In genomic region chr5:115516081-115516907, GRCm38 (mm10) we compare ENCODE assay signal across 9 mouse cellular contexts. TPM values are rescaled to one million over a fixed set of nuclear protein-coding genes. Genes with fewer than 3 reads are reported as not detected.
DNase-seq lines count a peak whose midpoint lies in the region; ATAC-seq lines count a peak whose summit lies in the region.
"Had no signal": no experiment of that assay in that cellular context is flagged by ENCODE, and none has a peak within 500 bp of the region (broad histone marks: within the 10 kb centered on the region; RNA-seq: fewer than 3 reads in every experiment).

No protein-coding gene starts in this region.

- 0 out of 2 replicates have a peak overlapping the region, but pooled peaks have one; percentile 18 for H3K27ac ChIP-seq in hindbrain, embryonic 13.5 days
- no peak overlapping the region for H3K27ac ChIP-seq in hindbrain, embryonic 12.5 days
- H3K27ac ChIP-seq in intestine, embryonic 14.5 days (ENCODE audit: low read depth): peak overlapping the region; percentile 54
- peak overlapping the region; percentile 99 for H3K27ac ChIP-seq in lung, embryonic 16.5 days (ENCODE audit: low read length)

- no peak for ATAC-seq in hindbrain, embryonic 13.5 days (ENCODE audit: low FRiP score)
- no peak for ATAC-seq in hindbrain, embryonic 12.5 days (ENCODE audit: low FRiP score)
- ATAC-seq in intestine, embryonic 14.5 days (replicated peaks; ENCODE audit: low FRiP score, low TSS enrichment, low read depth): no peak
- ATAC-seq in lung, embryonic 16.5 days (ENCODE audit: low read depth): peak; percentile 47

- peak; percentile 51 for DNase-seq in adrenal gland, postnatal 14 days
- DNase-seq in intestine, embryonic 14.5 days (ENCODE audit: low spot score): no peak
- peak; percentile 44 for DNase-seq in yolk sac, embryonic 10.5 days (ENCODE audit: low spot score)
- DNase-seq in cerebellum, postnatal 14 days: no peak
- DNase-seq in urinary bladder, postnatal 36 days (ENCODE audit: low spot score in 2 of 2): no peak

- H3K9ac ChIP-seq in hindbrain, embryonic 13.5 days: no peak overlapping the region
- no peak overlapping the region for H3K9ac ChIP-seq in hindbrain, embryonic 12.5 days
- H3K9ac ChIP-seq in intestine, embryonic 14.5 days (ENCODE audit: low read length): no peak overlapping the region
- no peak overlapping the region for H3K9ac ChIP-seq in lung, embryonic 16.5 days (ENCODE audit: low read length)

- peaks cover 18% of the 10 kb centered on the region for H3K4me1 ChIP-seq in hindbrain, embryonic 13.5 days (replicated peaks)
- H3K4me1 ChIP-seq in hindbrain, embryonic 12.5 days: peaks cover 17% of the 10 kb centered on the region
- H3K4me1 ChIP-seq in intestine, embryonic 14.5 days (replicated peaks; ENCODE audit: control insufficient read depth, insufficient read depth, low read length): peaks cover 29% of the 10 kb centered on the region
- peaks cover 34% of the 10 kb centered on the region for H3K4me1 ChIP-seq in lung, embryonic 16.5 days (replicated peaks; ENCODE audit: control insufficient read depth, insufficient read depth, low read length)

- peaks cover 13% of the 10 kb centered on the region for H3K36me3 ChIP-seq in hindbrain, embryonic 13.5 days
- no peaks in the 10 kb centered on the region for H3K36me3 ChIP-seq in hindbrain, embryonic 12.5 days
- no peaks in the 10 kb centered on the region for H3K36me3 ChIP-seq in intestine, embryonic 14.5 days (ENCODE audit: control insufficient read depth, insufficient read depth, low read length)
- H3K36me3 ChIP-seq in lung, embryonic 16.5 days (ENCODE audit: control insufficient read depth, insufficient read depth, low read length): no peaks in the 10 kb centered on the region; the same call in 1 of the 2 replicates

- no peaks in the 10 kb centered on the region for H3K27me3 ChIP-seq in hindbrain, embryonic 13.5 days
- H3K27me3 ChIP-seq in hindbrain, embryonic 12.5 days: no peaks in the 10 kb centered on the region
- H3K27me3 ChIP-seq in intestine, embryonic 14.5 days (replicated peaks; ENCODE audit: control insufficient read depth, insufficient read depth, low read length): no peaks in the 10 kb centered on the region
- no peaks in the 10 kb centered on the region for H3K27me3 ChIP-seq in lung, embryonic 16.5 days (ENCODE audit: control insufficient read depth, insufficient read depth, low read depth, low read length)

- 78% methylated on average over 32 of the region's 32 CpGs for WGBS in hindbrain, embryonic 13.5 days
- WGBS in hindbrain, embryonic 12.5 days: 82% methylated on average over 32 of the region's 32 CpGs
- 75% methylated on average over 32 of the region's 32 CpGs for WGBS in intestine, embryonic 14.5 days
- 62% methylated on average over 32 of the region's 32 CpGs for WGBS in lung, embryonic 16.5 days

- no peaks in the 10 kb centered on the region for H3K9me3 ChIP-seq in hindbrain, embryonic 13.5 days
- no peaks in the 10 kb centered on the region for H3K9me3 ChIP-seq in hindbrain, embryonic 12.5 days (replicated peaks)
- no peaks in the 10 kb centered on the region for H3K9me3 ChIP-seq in intestine, embryonic 14.5 days (ENCODE audit: control insufficient read depth, low read length)
- H3K9me3 ChIP-seq in lung, embryonic 16.5 days (ENCODE audit: control insufficient read depth, low read length): no peaks in the 10 kb centered on the region

- H3K4me3 ChIP-seq in hindbrain, embryonic 13.5 days: no peak overlapping the region
- no peak overlapping the region for H3K4me3 ChIP-seq in hindbrain, embryonic 12.5 days
- no peak overlapping the region for H3K4me3 ChIP-seq in intestine, embryonic 14.5 days (ENCODE audit: low read depth, low read length)
- H3K4me3 ChIP-seq in lung, embryonic 16.5 days (ENCODE audit: low read length): no peak overlapping the region

- H3K4me2 ChIP-seq in hindbrain, embryonic 13.5 days: no peak overlapping the region
- H3K4me2 ChIP-seq in hindbrain, embryonic 12.5 days (replicated peaks): no peak overlapping the region
- H3K4me2 ChIP-seq in intestine, embryonic 14.5 days (ENCODE audit: low read length): no peak overlapping the region
- peak overlapping the region; percentile 60; the same call in 1 of the 2 replicates for H3K4me2 ChIP-seq in lung, embryonic 16.5 days (ENCODE audit: low read depth, low read length)

RNA-seq across cellular contexts. Expression of gene Pxn, which starts 9.8 kb away (rescaled TPM):
- polyA plus RNA-seq in hindbrain, embryonic 13.5 days (2015; fragmentation: Nextera tagmentation; extraction: Ambion mirVana): 19.9 and 23.4 TPM in 2 replicates
- 34.0 and 39.2 TPM in 2 replicates for polyA plus RNA-seq in hindbrain, embryonic 12.5 days (2016; fragmentation: Nextera tagmentation; extraction: Ambion mirVana)
- 48.9 and 54.8 TPM in 2 replicates for total RNA-seq in adrenal gland, postnatal 14 days (2021)
- 16.8 and 19.3 TPM in 2 replicates for polyA plus RNA-seq in intestine, embryonic 14.5 days (2014; fragmentation: Nextera tagmentation; extraction: Ambion mirVana)
- polyA plus RNA-seq in lung, embryonic 16.5 days (2015; fragmentation: Nextera tagmentation; extraction: Ambion mirVana): 70.1 and 74.4 TPM in 2 replicates

RNA-seq across cellular contexts. Expression of gene Sirt4, which starts 31.8 kb away (rescaled TPM):
- 30.0 TPM in 2 replicates for polyA plus RNA-seq in hindbrain, embryonic 13.5 days (2015; fragmentation: Nextera tagmentation; extraction: Ambion mirVana)
- polyA plus RNA-seq in hindbrain, embryonic 12.5 days (2016; fragmentation: Nextera tagmentation; extraction: Ambion mirVana): 23.1 and 24.7 TPM in 2 replicates
- 18.1 and 23.5 TPM in 2 replicates for total RNA-seq in adrenal gland, postnatal 14 days (2021)
- 15.2 and 21.5 TPM in 2 replicates for polyA plus RNA-seq in intestine, embryonic 14.5 days (2014; fragmentation: Nextera tagmentation; extraction: Ambion mirVana)
- polyA plus RNA-seq in lung, embryonic 16.5 days (2015; fragmentation: Nextera tagmentation; extraction: Ambion mirVana): 28.1 and 31.4 TPM in 2 replicates

RNA-seq across cellular contexts. Expression of gene Rplp0, which starts 43.0 kb away (rescaled TPM):
- 895 and 907 TPM in 2 replicates for polyA plus RNA-seq in hindbrain, embryonic 13.5 days (2015; fragmentation: Nextera tagmentation; extraction: Ambion mirVana)
- 819 and 900 TPM in 2 replicates for polyA plus RNA-seq in hindbrain, embryonic 12.5 days (2016; fragmentation: Nextera tagmentation; extraction: Ambion mirVana)
- total RNA-seq in adrenal gland, postnatal 14 days (2021): 786 and 963 TPM in 2 replicates
- polyA plus RNA-seq in intestine, embryonic 14.5 days (2014; fragmentation: Nextera tagmentation; extraction: Ambion mirVana): 2,116 and 2,150 TPM in 2 replicates
- polyA plus RNA-seq in lung, embryonic 16.5 days (2015; fragmentation: Nextera tagmentation; extraction: Ambion mirVana): 1,507 and 1,565 TPM in 2 replicates

RNA-seq across cellular contexts. Expression of gene Gcn1l1, which starts 48.8 kb away (rescaled TPM):
- polyA plus RNA-seq in hindbrain, embryonic 13.5 days (2015; fragmentation: Nextera tagmentation; extraction: Ambion mirVana): 42.2 and 42.4 TPM in 2 replicates
- polyA plus RNA-seq in hindbrain, embryonic 12.5 days (2016; fragmentation: Nextera tagmentation; extraction: Ambion mirVana): 57.6 and 62.5 TPM in 2 replicates
- 59.7 and 60.4 TPM in 2 replicates for total RNA-seq in adrenal gland, postnatal 14 days (2021)
- 43.6 and 44.8 TPM in 2 replicates for polyA plus RNA-seq in intestine, embryonic 14.5 days (2014; fragmentation: Nextera tagmentation; extraction: Ambion mirVana)
- 32.9 and 35.1 TPM in 2 replicates for polyA plus RNA-seq in lung, embryonic 16.5 days (2015; fragmentation: Nextera tagmentation; extraction: Ambion mirVana)

RNA-seq across cellular contexts. Expression of gene Pla2g1b, which starts 50.2 kb away (rescaled TPM):
- polyA plus RNA-seq in hindbrain, embryonic 13.5 days (2015; fragmentation: Nextera tagmentation; extraction: Ambion mirVana): not detected in 2 replicates
- not detected in 2 replicates for polyA plus RNA-seq in hindbrain, embryonic 12.5 days (2016; fragmentation: Nextera tagmentation; extraction: Ambion mirVana)
- not detected in 2 replicates for total RNA-seq in adrenal gland, postnatal 14 days (2021)
- polyA plus RNA-seq in intestine, embryonic 14.5 days (2014; fragmentation: Nextera tagmentation; extraction: Ambion mirVana): 5.0 and 6.3 TPM in 2 replicates
- 9.7 and 9.8 TPM in 2 replicates for polyA plus RNA-seq in lung, embryonic 16.5 days (2015; fragmentation: Nextera tagmentation; extraction: Ambion mirVana)
- total RNA-seq: adrenal gland, adult 18-20 months had no signal

Comparison
In these comparisons a context has a peak if more than half of its experiments do, and no peak if none do; other contexts are left out.
1. DNase-seq: peak in adrenal gland, postnatal 14 days (single experiment) and yolk sac, embryonic 10.5 days (single experiment); none in intestine, embryonic 14.5 days (single experiment), cerebellum, postnatal 14 days (0 of 2) and urinary bladder, postnatal 36 days (0 of 2).